Mouse (Mus musculus): ENCODE measurements around the gene Espnl. TPM values are rescaled to one million over a fixed set of nuclear protein-coding genes. Genes with fewer than 3 reads are reported as not detected.

Espnl gene
- 0.01 and 0.04 TPM in 2 replicates for polyA plus RNA-seq (2012; rRNA removed; ENCODE audit: low replicate concordance)

GRCm38 (mm10) chr1:91321760-91322438, at the start of gene Espnl:
TSS of gene Espnl (plus strand) at chr1:91322075.

DNA sequence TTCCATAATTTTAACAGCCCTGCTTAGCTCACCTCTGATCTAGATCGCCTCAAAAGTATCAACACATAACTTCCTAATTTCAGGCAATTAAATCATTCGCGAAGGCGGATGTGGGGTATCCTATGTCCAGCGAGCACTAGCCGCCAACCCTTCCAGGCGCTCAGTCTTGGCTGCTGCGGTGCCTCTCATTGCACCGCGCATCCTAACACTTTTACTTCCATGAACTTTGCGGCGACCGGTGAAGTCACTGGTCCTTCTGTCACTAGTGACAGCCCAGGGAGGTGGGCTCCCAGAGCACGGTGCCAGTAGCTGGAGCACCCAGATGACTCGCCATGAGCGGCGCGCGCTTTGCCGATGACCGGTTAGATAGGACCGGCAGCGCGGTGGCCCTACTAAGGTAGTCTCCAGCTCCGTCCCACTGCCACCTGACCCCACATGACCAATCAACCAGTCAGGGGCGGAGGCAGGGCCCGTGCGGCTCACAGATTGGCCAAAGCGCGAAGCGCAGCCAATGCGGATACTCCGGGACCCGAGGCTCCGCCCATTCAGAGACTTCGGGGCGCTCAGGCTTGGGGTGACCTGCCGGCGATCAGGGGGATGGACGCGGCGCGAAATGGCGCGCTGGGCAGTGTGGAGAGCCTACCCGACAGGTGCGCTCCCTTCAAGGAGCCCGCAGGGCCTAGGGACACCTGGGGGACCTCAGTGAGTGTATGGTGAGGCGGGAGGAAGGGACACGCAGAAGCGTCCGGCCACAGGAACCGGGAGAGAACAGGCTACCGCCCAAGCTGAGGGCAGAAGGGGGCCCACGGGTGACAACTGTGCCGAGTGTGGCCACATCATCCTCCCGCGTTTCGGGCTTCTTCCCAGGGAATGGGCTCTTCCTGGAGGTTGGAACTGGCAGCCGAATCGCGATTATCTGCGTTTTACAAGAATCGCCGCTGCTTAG, 23.8 kb upstream of the Espnl start, which contains the start of gene Scly:
Scly (plus strand) TSS at position 540 of the 946 bp plus-strand sequence.

DNA sequence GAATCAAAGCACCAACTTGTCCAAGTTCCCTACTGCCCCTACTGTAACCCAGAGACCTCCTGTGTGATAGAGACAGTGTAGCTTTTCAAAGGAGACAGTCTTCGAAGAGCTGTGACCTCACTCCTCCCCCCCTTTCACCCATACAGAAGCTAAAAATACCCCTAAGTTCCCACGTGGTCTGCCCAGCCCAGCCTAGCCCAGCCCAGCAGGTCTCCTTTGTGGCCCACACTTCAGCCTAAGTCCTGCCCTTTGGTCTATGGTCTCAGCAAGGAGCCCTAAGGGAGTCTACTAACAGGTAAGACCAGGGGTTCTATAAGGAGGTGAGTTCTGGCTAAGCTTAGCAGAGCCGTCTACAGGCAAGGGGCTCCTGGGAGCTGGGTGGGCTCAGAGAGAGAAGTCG, 29.0 kb downstream of the Espnl start, which contains the start of gene Klhl30:
Klhl30 (plus strand) TSS at position 176 of the 400 bp plus-strand sequence.

GRCm38 (mm10) chr1:91366215-91367108, 44.6 kb downstream of the Espnl start, which contains the start of gene Erfe:
TSS of gene Erfe (plus strand) at chr1:91366430.

Other genes with a start within 250 kb of the Espnl start
- gene Rbm44, start 177.0 kb upstream of the Espnl start, polyA plus RNA-seq (2012; rRNA removed; ENCODE audit: low replicate concordance) = 0.05 and 0.07 TPM in 2 replicates
- gene Ramp1, start 142.3 kb upstream of the Espnl start, polyA plus RNA-seq (2012; rRNA removed; ENCODE audit: low replicate concordance) = 3.5 and 30.7 TPM in 2 replicates
- gene Ube2f, start 71.8 kb upstream of the Espnl start, polyA plus RNA-seq (2012; rRNA removed; ENCODE audit: low replicate concordance) = 42.4 and 43.4 TPM in 2 replicates
- gene Scly, start 23.7 kb upstream of the Espnl start, polyA plus RNA-seq (2012; rRNA removed; ENCODE audit: low replicate concordance) = 21.3 and 21.8 TPM in 2 replicates
- 0.46 and 3.9 TPM in 2 replicates for gene Klhl30, start 28.9 kb downstream of the Espnl start, polyA plus RNA-seq (2012; rRNA removed; ENCODE audit: low replicate concordance)
- gene Erfe, start 44.4 kb downstream of the Espnl start, polyA plus RNA-seq (2012; rRNA removed; ENCODE audit: low replicate concordance) = 0.95 TPM in 1 of 2 replicates, not detected in the other
- gene Ilkap, start 76.7 kb downstream of the Espnl start, polyA plus RNA-seq (2012; rRNA removed; ENCODE audit: low replicate concordance) = 47.7 and 76.8 TPM in 2 replicates
- 24.6 and 43.0 TPM in 2 replicates for gene Hes6, start 92.0 kb downstream of the Espnl start, polyA plus RNA-seq (2012; rRNA removed; ENCODE audit: low replicate concordance)
- gene Per2, start 137.2 kb downstream of the Espnl start, polyA plus RNA-seq (2012; rRNA removed; ENCODE audit: low replicate concordance) = 12.3 and 12.7 TPM in 2 replicates
- gene Traf3ip1, start 172.6 kb downstream of the Espnl start, polyA plus RNA-seq (2012; rRNA removed; ENCODE audit: low replicate concordance) = 4.2 and 11.8 TPM in 2 replicates
- gene Asb1, start 218.5 kb downstream of the Espnl start, polyA plus RNA-seq (2012; rRNA removed; ENCODE audit: low replicate concordance) = 9.7 and 11.3 TPM in 2 replicates